Mouse (Mus musculus) hematopoietic stem cell, adult 5-6 weeks (primary cell): ENCODE data around the gene Fam3a. TPM values are rescaled to one million over a fixed set of nuclear protein-coding genes. Genes with fewer than 3 reads are reported as not detected.

ENCODE experiments used
- ATAC-seq, 2 experiments: fragments of 125-278 bp in 1 of 2; replicated peaks in 1 of 2; 2 replicates each; pipeline ENCODE4 v1.8.0; 2016 to 2017; ENCODE audit warnings: inconsistent platforms in 2 of 2, mild to moderate bottlenecking in 2 of 2, moderate number of reproducible peaks in 2 of 2, low read depth in 1 of 2, moderate TSS enrichment in 1 of 2; ENCODE audit not compliant: low FRiP score in 2 of 2, poor library complexity in 2 of 2, severe bottlenecking in 2 of 2, insufficient read depth in 1 of 2, low TSS enrichment in 1 of 2
- total RNA-seq: library from RNA; stranded (forward); fragments of 172-1452, 232-1000 nt; gene quantifications from 2 replicates; pipeline ENCODE4 v1.2.3, GENCODE M21; 2017

Gene Fam3a
- total RNA-seq, result 12.6 and 15.8 TPM in 2 replicates

- ATAC-seq, result peak; percentile 100
Measured at GRCm38 (mm10) chrX:74392535-74393443, at the start of gene Fam3a, which contains the start of gene Ikbkg. Fam3a (minus strand) TSS chrX:74393272. Ikbkg (plus strand) TSS chrX:74393290.

- ATAC-seq, result peak; percentile 47 to 52
Measured at GRCm38 (mm10) chrX:74429290-74429821, 36.3 kb upstream of the Fam3a start.

GRCm38 (mm10) chrX:74428826-74429276 lies 35.8 kb upstream of the Fam3a start, which contains the start of gene G6pdx:
G6pdx (minus strand) TSS chrX:74429194.
- ATAC-seq, result peak; percentile 79 to 81

GRCm38 (mm10) chrX:74428146-74428825 lies 35.2 kb upstream of the Fam3a start:
- ATAC-seq, result no peak

- no peak for ATAC-seq
Measured at GRCm38 (mm10) chrX:74427116-74427515, 34.0 kb upstream of the Fam3a start.

GRCm38 (mm10) chrX:74426256-74426655 lies 33.2 kb upstream of the Fam3a start:
- ATAC-seq, result no peak

GRCm38 (mm10) chrX:74425195-74425594 lies 32.1 kb upstream of the Fam3a start:
- ATAC-seq, result 0 out of 4 replicates have a peak, but pooled peaks have one; percentile 18 to 26

- ATAC-seq, result no peak
Measured at GRCm38 (mm10) chrX:74424443-74424842, 31.4 kb upstream of the Fam3a start.

GRCm38 (mm10) chrX:74413377-74413776 lies 20.3 kb upstream of the Fam3a start:
- peak; percentile 75 to 78; a peak in 3 of 4 replicates for ATAC-seq

GRCm38 (mm10) chrX:74408340-74408739 lies 15.3 kb upstream of the Fam3a start:
- no peak for ATAC-seq

- no peak for ATAC-seq
Measured at GRCm38 (mm10) chrX:74400136-74400535, 7.1 kb upstream of the Fam3a start.

GRCm38 (mm10) chrX:74388153-74388552 lies 4.9 kb downstream of the Fam3a start:
- no peak for ATAC-seq

GRCm38 (mm10) chrX:74384451-74384850 lies 8.6 kb downstream of the Fam3a start:
- ATAC-seq, result no peak

- ATAC-seq, result peak; percentile 96 to 97
Measured at GRCm38 (mm10) chrX:74372888-74373549, 20.1 kb downstream of the Fam3a start, which contains the start of the genes Ubl4a and Slc10a3. Ubl4a (minus strand) TSS chrX:74373218. Slc10a3 (minus strand) TSS chrX:74373349.

GRCm38 (mm10) chrX:74368209-74368909 lies 24.7 kb downstream of the Fam3a start:
- ATAC-seq, result peak; percentile 44 to 61

- no peak for ATAC-seq
Measured at GRCm38 (mm10) chrX:74367512-74367911, 25.6 kb downstream of the Fam3a start.

- no peak for ATAC-seq
Measured at GRCm38 (mm10) chrX:74359171-74359570, 33.9 kb downstream of the Fam3a start.
